Comparison of ENCODE assay signal across 10 mouse cellular contexts in the genomic region with DNA sequence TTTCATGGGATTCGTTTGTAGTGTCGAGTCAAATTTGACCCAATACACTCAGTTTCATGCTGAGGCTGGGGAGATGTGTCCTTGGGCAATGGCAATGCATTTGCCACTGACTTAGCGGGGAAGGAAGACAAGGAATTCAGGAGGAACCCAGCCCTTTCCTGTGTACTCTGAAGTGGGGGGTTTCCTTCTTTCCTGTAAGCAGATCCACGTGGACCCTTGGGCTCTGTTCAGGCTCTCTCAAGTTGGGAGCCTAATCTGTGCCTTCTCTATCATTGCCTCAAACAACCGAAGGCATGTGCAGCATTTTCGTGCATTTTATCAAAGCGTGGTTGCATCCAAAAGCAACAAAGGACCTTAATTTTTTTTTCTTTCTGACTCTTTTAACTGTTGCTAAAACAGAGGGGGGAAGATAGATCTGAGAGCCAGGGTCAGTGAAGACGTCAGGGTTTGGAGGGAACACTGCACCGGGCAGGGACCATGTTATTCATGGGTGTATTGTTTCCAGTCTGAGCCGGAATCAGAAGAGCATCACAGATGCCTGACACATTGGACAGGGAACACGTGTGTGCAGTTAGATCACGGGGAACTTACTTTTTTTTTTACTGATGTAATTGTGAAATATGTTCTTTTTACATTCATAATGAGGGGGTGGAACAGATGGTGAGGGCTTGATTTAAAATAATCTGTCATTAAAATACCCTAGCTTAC.
DNase-seq lines count a peak whose midpoint lies in the region; ATAC-seq lines count a peak whose summit lies in the region.
"Had no signal": no experiment of that assay in that cellular context is flagged by ENCODE, and none has a peak within 500 bp of the region (broad histone marks: within the 10 kb centered on the region; RNA-seq: fewer than 3 reads in every experiment).

No protein-coding gene starts in this region.

- H3K9me3 ChIP-seq in embryonic facial prominence, embryonic 13.5 days = no peaks in the 10 kb centered on the region
- no peaks in the 10 kb centered on the region for H3K9me3 ChIP-seq in hindbrain, embryonic 16.5 days (ENCODE audit: control insufficient read depth, low read length)

- no peak overlapping the region for H3K4me3 ChIP-seq in embryonic facial prominence, embryonic 13.5 days
- H3K4me3 ChIP-seq in hindbrain, embryonic 16.5 days (ENCODE audit: low read length) = no peak overlapping the region

- H3K4me1 ChIP-seq in embryonic facial prominence, embryonic 13.5 days = peaks cover 13% of the 10 kb centered on the region
- H3K4me1 ChIP-seq in hindbrain, embryonic 16.5 days (ENCODE audit: control insufficient read depth, insufficient read depth, low read depth, low read length) = peaks cover 2% of the 10 kb centered on the region

- no peak overlapping the region for H3K9ac ChIP-seq in embryonic facial prominence, embryonic 13.5 days
- no peak overlapping the region for H3K9ac ChIP-seq in hindbrain, embryonic 16.5 days (ENCODE audit: low read depth, low read length)

- 0 out of 2 replicates have a peak, but pooled peaks cover 8% of the 10 kb centered on the region for H3K27me3 ChIP-seq in embryonic facial prominence, embryonic 13.5 days
- H3K27me3 ChIP-seq in hindbrain, embryonic 16.5 days (replicated peaks; ENCODE audit: control insufficient read depth, insufficient read depth, low read length) = no peaks in the 10 kb centered on the region

- WGBS in embryonic facial prominence, embryonic 13.5 days = 32% methylated on average over 12 of the region's 12 CpGs
- WGBS in hindbrain, embryonic 16.5 days = 51% methylated on average over 12 of the region's 12 CpGs

- H3K27ac ChIP-seq in embryonic facial prominence, embryonic 13.5 days = peak overlapping the region; percentile 24; the same call in 1 of the 2 replicates
- H3K27ac ChIP-seq in hindbrain, embryonic 16.5 days (ENCODE audit: low read depth, low read length) = no peak overlapping the region
- H3K27ac ChIP-seq: macrophage had no signal

- H3K36me3 ChIP-seq in embryonic facial prominence, embryonic 13.5 days = no peaks in the 10 kb centered on the region
- no peaks in the 10 kb centered on the region for H3K36me3 ChIP-seq in hindbrain, embryonic 16.5 days (ENCODE audit: control insufficient read depth, insufficient read depth, low read length)

- no peak overlapping the region for H3K4me2 ChIP-seq in embryonic facial prominence, embryonic 13.5 days
- no peak overlapping the region for H3K4me2 ChIP-seq in hindbrain, embryonic 16.5 days (ENCODE audit: low read length)

- DNase-seq in adrenal gland, postnatal 14 days = peak; percentile 22
- DNase-seq in adrenal gland, postnatal 36 days = no peak
- DNase-seq in layer of hippocampus, adult 11-12 months (ENCODE audit: low spot score) = peak; percentile 15
- no peak for DNase-seq in layer of hippocampus, adult 9-10 months (ENCODE audit: low spot score)
- no peak for DNase-seq in ovary, postnatal 14 days (ENCODE audit: low spot score)
- no peak for DNase-seq in right cerebral cortex, postnatal 25 days
- DNase-seq: gastrocnemius, postnatal 25 days had no signal

- no peak for ATAC-seq in embryonic facial prominence, embryonic 13.5 days (ENCODE audit: insufficient number of reproducible peaks, insufficient read depth, low FRiP score, low TSS enrichment, low read depth)
- ATAC-seq in hindbrain, embryonic 16.5 days = peak; percentile 54; the same call in 1 of the 2 replicates

Comparison
In these comparisons a context has a peak if more than half of its experiments do, and no peak if none do; other contexts are left out.
1. DNase-seq: peak in adrenal gland, postnatal 14 days (single experiment) and layer of hippocampus, adult 11-12 months (single experiment); none in adrenal gland, postnatal 36 days (0 of 2), layer of hippocampus, adult 9-10 months (single experiment), ovary, postnatal 14 days (single experiment) and right cerebral cortex, postnatal 25 days (single experiment).